Comparison of ENCODE assay signal across 8 mouse cellular contexts in genomic region chr6:136486801-136487553, GRCm38 (mm10). TPM values are rescaled to one million over a fixed set of nuclear protein-coding genes. Genes with fewer than 3 reads are reported as not detected.
DNase-seq lines count a peak whose midpoint lies in the region; ATAC-seq lines count a peak whose summit lies in the region.
"Had no signal": no experiment of that assay in that cellular context is flagged by ENCODE, and none has a peak within 500 bp of the region (broad histone marks: within the 10 kb centered on the region; RNA-seq: fewer than 3 reads in every experiment).

No protein-coding gene starts in this region.

- H3K36me3 ChIP-seq in lung, embryonic 15.5 days, result no peaks in the 10 kb centered on the region
- H3K36me3 ChIP-seq in forebrain, embryonic 14.5 days (ENCODE audit: control insufficient read depth, insufficient read depth, low read length), result no peaks in the 10 kb centered on the region
- no peaks in the 10 kb centered on the region for H3K36me3 ChIP-seq in limb, embryonic 15.5 days
- no peaks in the 10 kb centered on the region for H3K36me3 ChIP-seq in stomach, embryonic 16.5 days (ENCODE audit: control insufficient read depth, insufficient read depth, low read length)

- H3K27me3 ChIP-seq in lung, embryonic 15.5 days, result no peaks in the 10 kb centered on the region
- H3K27me3 ChIP-seq in forebrain, embryonic 14.5 days (replicated peaks; ENCODE audit: control insufficient read depth, insufficient read depth, low read length), result no peaks in the 10 kb centered on the region
- no peaks in the 10 kb centered on the region for H3K27me3 ChIP-seq in limb, embryonic 15.5 days
- no peaks in the 10 kb centered on the region for H3K27me3 ChIP-seq in stomach, embryonic 16.5 days (ENCODE audit: control insufficient read depth, insufficient read depth, low read length)

- peak overlapping the region; percentile 39 for H3K4me2 ChIP-seq in lung, embryonic 15.5 days
- peak overlapping the region; percentile 36 for H3K4me2 ChIP-seq in forebrain, embryonic 14.5 days (ENCODE audit: low read length)
- H3K4me2 ChIP-seq in limb, embryonic 15.5 days, result peak overlapping the region; percentile 37
- H3K4me2 ChIP-seq in stomach, embryonic 16.5 days (ENCODE audit: low read depth, low read length), result peak overlapping the region; percentile 37; the same call in 1 of the 2 replicates

- WGBS in lung, embryonic 15.5 days, result 49% methylated on average over 34 of the region's 36 CpGs
- 44% methylated on average over 36 of the region's 36 CpGs for WGBS in forebrain, embryonic 14.5 days
- 50% methylated on average over 36 of the region's 36 CpGs for WGBS in limb, embryonic 15.5 days
- WGBS in stomach, embryonic 16.5 days, result 47% methylated on average over 36 of the region's 36 CpGs

- no peaks in the 10 kb centered on the region for H3K9me3 ChIP-seq in lung, embryonic 15.5 days
- no peaks in the 10 kb centered on the region; the same call in 1 of the 2 replicates for H3K9me3 ChIP-seq in forebrain, embryonic 14.5 days (replicated peaks; ENCODE audit: control insufficient read depth, low read length)
- no peaks in the 10 kb centered on the region for H3K9me3 ChIP-seq in limb, embryonic 15.5 days
- H3K9me3 ChIP-seq in stomach, embryonic 16.5 days (replicated peaks; ENCODE audit: control insufficient read depth, low read length), result no peaks in the 10 kb centered on the region

- no peak for DNase-seq in lung, postnatal 14 days
- DNase-seq in forebrain, embryonic 14.5 days (ENCODE audit: low spot score), result no peak
- no peak for DNase-seq in layer of hippocampus, postnatal 36 days
- no peak for DNase-seq in layer of hippocampus, adult 9-10 months (ENCODE audit: low spot score)
- DNase-seq: kidney, adult 18-20 months had no signal

- ATAC-seq in lung, embryonic 15.5 days (ENCODE audit: borderline replicate concordance, extremely low read depth, low FRiP score, low TSS enrichment), result peak; percentile 60; the same call in 1 of the 2 replicates
- ATAC-seq in forebrain, embryonic 14.5 days, result peak; percentile 52; the same call in 1 of the 2 replicates
- ATAC-seq in limb, embryonic 15.5 days (ENCODE audit: insufficient number of reproducible peaks, low FRiP score, low TSS enrichment, low read depth), result no peak
- 0 out of 2 replicates have a peak, but pooled peaks have one; percentile 29 for ATAC-seq in stomach, embryonic 16.5 days (ENCODE audit: insufficient read depth, low FRiP score)

- H3K4me3 ChIP-seq in lung, embryonic 15.5 days, result peak overlapping the region; percentile 2; the same call in 1 of the 2 replicates
- no peak overlapping the region for H3K4me3 ChIP-seq in forebrain, embryonic 14.5 days (ENCODE audit: low read depth, low read length)
- H3K4me3 ChIP-seq in limb, embryonic 15.5 days, result peak overlapping the region; percentile 21
- H3K4me3 ChIP-seq in stomach, embryonic 16.5 days (replicated peaks; ENCODE audit: low read length), result no peak overlapping the region

- no peak overlapping the region for H3K9ac ChIP-seq in lung, embryonic 15.5 days
- peak overlapping the region; percentile 40; the same call in 1 of the 2 replicates for H3K9ac ChIP-seq in forebrain, embryonic 14.5 days (ENCODE audit: low read length)
- no peak overlapping the region for H3K9ac ChIP-seq in limb, embryonic 15.5 days
- no peak overlapping the region for H3K9ac ChIP-seq in stomach, embryonic 16.5 days (ENCODE audit: low read length)

- H3K4me1 ChIP-seq in lung, embryonic 15.5 days, result peaks cover 7% of the 10 kb centered on the region; the same call in 1 of the 2 replicates
- H3K4me1 ChIP-seq in forebrain, embryonic 14.5 days (ENCODE audit: control insufficient read depth, insufficient read depth, low read length), result no peaks in the 10 kb centered on the region
- H3K4me1 ChIP-seq in limb, embryonic 15.5 days, result no peaks in the 10 kb centered on the region
- H3K4me1 ChIP-seq in stomach, embryonic 16.5 days (ENCODE audit: control insufficient read depth, insufficient read depth, low read length), result peaks cover 7% of the 10 kb centered on the region; the same call in 1 of the 2 replicates

- H3K27ac ChIP-seq in lung, embryonic 15.5 days, result no peak overlapping the region
- no peak overlapping the region for H3K27ac ChIP-seq in forebrain, embryonic 14.5 days (ENCODE audit: low read depth, low read length)
- no peak overlapping the region for H3K27ac ChIP-seq in limb, embryonic 15.5 days
- H3K27ac ChIP-seq in stomach, embryonic 16.5 days (ENCODE audit: low read length), result no peak overlapping the region

RNA-seq across cellular contexts. Expression of gene Atf7ip, which starts 19.0 kb away (rescaled TPM):
- polyA plus RNA-seq in lung, embryonic 15.5 days (2015; fragmentation: Nextera tagmentation; extraction: Ambion mirVana), result 36.8 and 44.9 TPM in 2 replicates
- 27.1 and 42.0 TPM in 2 replicates for polyA plus RNA-seq in forebrain, embryonic 14.5 days (2014; fragmentation: Nextera tagmentation; extraction: Ambion mirVana)
- polyA plus RNA-seq in limb, embryonic 15.5 days (2015; fragmentation: Nextera tagmentation; extraction: Ambion mirVana), result 35.2 and 36.4 TPM in 2 replicates
- 30.0 and 34.0 TPM in 2 replicates for polyA plus RNA-seq in stomach, embryonic 16.5 days (2015; fragmentation: Nextera tagmentation; extraction: Ambion mirVana)
- 100 to 1,000 TPM; 101 to 109 TPM for total RNA-seq in layer of hippocampus, postnatal 36 days (2021)

Comparison
In these comparisons a context has a peak if more than half of its experiments do, and no peak if none do; other contexts are left out.
1. H3K4me3 ChIP-seq: peak in lung, embryonic 15.5 days (single experiment) and limb, embryonic 15.5 days (single experiment); none in forebrain, embryonic 14.5 days (single experiment) and stomach, embryonic 16.5 days (single experiment).
2. Peak in every context shown above with its lines, with median percentiles within 50 percentile points of each other: H3K4me2 ChIP-seq.